Mouse (Mus musculus) layer of hippocampus, adult 9-10 months (tissue): Measurements from ENCODE around the gene Kin.

Source experiments
- DNase-seq: peaks from one replicate; pipeline ENCODE4 v3.0.0; 2022; ENCODE audit warnings: low spot score

Gene Kin

GRCm38 (mm10) chr2:10080310-10081010 is at the start of gene Kin, which contains the start of gene Atp5c1:
Gene Kin, plus strand, starts transcription at chr2:10080593.
Gene Atp5c1, minus strand, starts transcription at chr2:10080510.
- DNase-seq = peak; percentile 78

DNA sequence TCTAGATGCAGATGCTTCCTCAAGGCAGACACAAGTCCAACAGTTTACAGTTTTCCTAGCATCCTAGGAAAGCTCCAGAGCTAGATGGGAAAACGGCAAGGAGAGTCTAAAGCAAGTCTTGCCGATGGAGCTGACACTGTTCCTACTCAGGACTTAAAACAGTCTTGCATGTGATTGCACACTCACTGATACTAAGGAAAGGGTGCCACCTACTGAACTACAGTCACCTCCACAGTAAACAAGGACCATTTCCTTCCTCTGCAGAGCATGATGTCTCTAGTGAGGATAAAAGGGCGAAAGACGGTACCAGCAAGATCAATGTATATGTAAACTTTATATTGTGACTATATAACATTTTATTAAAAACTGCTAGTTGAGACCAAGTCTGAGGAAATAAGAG is 46.7 kb upstream of the Kin start:
- DNase-seq = no peak

DNA sequence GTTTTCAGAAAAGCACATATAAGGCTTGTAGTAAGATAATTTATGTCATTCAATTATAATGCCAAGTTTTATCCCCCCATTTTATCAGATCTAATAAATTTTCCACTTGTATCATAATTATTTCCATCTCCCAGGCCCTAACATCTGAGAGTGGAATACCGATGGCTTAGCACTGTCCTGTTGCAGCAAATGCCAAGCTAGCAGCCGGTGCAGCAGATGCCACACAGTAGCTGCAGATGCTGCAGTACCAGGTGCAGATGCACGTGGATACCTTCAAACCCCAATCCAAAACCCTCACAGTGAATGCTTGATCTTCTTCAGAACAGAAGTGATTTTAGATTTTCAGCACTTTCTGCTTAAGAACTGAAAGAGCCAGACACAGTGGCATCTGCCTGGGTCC is 45.4 kb upstream of the Kin start:
- no peak for DNase-seq

DNA sequence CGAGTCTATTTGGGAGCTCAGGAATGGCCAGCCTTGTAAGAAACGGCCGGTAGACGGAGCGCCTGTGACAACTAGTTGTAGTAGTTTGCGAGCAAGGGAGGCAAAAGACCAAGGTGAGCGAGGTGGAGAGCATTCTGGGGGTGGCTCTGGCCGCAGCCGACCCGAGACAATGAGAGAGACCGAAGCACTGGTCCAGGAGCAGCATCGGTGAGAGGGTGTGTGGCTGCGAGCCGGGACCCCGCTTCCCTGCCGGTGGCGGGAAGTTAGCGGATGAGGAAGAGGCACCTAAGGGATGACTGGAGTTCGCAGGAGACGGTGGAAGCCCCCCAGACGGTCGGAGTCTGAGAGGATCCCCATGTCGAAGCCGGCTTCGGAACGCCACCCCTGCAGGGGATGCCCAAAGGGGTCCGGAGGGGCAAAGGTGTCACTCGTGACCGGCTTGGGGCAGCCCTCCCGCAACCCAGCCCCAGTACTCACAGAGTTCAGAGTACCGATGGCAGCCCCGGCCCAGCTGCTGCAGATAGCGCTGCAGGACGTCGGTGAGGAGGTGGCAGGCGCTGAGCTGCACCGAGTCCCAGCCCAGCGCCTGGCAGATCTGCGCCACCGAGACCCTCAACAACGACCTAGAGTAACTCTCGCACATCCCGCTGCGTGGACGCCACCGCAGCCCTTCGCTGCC is 32.5 kb upstream of the Kin start:
- DNase-seq = no peak

DNA sequence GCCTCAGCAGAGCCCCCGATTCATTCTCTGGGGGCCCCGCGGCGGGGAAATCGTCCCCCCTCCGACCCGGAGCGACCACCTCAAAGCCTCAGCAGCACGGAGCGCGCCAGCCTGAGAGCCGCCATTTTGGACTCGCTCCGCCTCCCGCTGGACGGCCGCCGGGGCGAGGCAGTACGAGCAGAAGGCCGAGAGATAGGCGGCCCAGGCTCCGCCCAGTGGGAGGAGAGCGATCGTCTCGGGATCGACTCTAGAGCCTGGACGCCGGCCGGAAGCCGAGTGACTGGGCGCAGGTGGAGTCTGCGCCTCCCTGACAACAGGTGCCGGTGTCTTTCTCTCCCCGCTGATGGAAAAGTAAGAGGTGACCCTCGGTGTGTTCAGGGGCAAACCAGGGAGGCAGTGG is 31.9 kb upstream of the Kin start, which contains the start of gene Taf3:
TSS of gene Taf3 (minus strand) at position 136 of the 400 bp plus-strand sequence.
- peak; percentile 68 for DNase-seq

DNA sequence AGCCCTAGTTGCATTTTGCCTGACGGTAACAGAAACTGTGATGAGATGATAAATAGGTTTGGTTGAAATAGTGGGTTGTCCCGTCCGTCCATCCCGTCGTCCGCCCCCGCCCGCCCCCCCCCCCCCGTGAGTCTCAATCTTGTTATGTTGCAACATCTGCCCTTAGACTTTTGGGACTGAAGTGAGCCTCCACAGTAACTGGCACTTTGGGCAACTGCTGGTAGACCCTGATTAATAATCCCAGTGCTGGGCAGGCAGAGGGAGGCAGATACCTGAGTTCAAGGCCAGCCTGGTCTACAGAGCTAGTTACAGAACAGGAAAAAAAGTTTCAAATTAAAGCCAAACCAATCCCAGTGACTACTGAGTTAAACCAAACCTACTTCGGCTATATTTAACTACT is 30.9 kb upstream of the Kin start:
- no peak for DNase-seq

DNA sequence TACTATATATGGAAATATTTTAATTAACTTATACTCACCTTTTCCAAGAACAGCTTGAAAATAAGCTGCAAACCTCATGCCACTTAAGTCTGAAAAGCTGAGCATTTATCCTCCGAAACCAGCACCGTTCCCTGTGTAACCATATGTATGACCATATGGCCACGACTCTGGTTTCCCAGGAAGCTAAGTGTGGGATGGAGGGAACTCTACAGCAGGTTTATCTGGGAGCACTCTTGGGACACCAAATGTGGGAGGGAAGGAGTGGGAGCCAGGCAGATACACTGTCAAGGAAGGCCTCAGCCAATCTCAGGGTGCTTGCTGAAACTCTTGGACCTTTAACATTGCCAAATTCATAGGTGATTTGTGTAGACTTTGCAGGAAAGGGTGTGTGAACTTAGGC is 29.5 kb upstream of the Kin start:
- peak; percentile 27 for DNase-seq

GRCm38 (mm10) chr2:10051996-10052395 is 28.4 kb upstream of the Kin start:
- no peak for DNase-seq

DNA sequence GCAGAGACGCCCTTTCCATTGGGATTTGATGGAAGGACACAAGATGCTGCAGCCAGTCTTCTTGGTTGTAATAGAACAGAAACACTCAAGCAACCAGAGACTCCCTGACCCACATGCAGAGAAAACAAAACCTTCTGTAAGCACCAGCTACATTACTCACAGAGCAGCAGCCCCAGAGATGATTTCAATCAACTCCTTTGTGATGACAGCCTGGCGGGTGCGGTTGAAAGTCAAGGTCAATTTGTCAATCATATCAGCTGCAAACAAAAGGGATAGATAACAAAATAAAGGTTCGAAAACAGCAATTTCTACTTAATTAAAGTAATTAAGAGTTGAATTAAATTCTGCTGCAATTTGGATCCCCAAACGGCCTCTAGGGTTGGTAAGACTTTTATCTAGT is 21.6 kb upstream of the Kin start:
- no peak for DNase-seq

DNA sequence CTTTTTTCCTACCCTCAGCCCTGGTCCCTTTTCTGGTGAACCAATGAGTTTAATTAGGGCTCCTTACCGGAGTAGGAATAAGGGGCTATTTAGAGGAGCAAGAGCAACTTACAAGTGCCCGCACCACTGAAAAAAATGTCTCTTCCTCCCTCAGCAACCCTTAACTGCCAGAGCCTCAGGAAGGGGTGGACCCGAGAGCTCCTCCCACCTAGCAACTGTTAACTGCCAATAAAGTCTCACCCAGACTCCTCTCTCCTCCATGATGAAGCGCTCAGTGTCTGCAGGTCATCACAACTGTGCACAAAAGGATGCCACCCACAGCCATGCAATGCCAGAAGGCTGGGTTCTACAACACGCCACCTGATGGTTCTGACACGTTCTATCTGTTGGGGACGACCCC is 8.6 kb upstream of the Kin start:
- DNase-seq = no peak

GRCm38 (mm10) chr2:10074470-10074869 is 5.9 kb upstream of the Kin start:
- DNase-seq = no peak

DNA sequence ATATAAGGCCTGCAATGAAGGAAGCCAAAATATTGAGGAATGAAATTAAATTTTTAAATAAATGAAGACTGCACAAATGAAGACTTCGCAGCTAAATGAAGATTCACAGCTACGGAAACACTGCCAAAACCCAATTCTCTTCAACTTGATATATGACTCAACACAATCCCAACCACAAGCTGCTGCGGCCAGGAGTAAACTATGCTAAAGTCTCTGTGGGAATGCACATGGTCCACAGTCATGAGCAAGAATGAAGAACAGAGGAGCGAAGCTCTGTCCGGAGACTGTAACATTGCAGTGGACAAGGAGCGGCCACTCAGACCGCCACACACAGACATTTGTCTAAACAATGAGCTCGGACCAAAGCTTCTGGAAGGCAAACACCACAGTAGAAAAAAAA is 3.7 kb upstream of the Kin start:
- no peak for DNase-seq

DNA sequence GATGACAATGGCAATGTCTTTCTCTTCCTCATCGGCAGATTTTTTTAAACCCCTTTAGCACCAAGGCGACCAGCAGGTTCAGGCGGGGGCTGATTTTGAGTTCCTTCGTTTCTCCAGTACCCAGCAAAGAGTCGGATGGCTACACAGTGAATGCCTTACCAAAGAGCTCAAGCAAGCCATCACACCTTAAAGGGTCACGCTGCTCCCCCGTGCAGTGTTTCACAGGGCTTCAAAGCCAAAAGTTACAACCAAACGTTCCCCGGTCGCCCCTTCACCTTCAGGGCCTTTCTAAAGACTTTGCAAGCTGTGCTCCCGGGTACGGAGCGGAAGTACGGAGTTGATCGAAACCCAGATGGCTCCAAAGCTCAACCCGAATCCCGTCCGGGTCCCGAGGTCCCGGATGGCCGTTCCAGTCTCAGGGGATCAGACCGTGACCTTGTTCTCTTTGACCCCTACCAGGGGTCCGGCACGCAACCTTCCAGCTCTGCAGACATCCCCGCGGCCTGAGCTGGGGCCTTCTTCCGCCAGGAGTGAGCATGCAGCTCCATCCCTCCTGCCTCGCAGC is 566 bp upstream of the Kin start:
- no peak for DNase-seq

- DNase-seq = no peak
Measured at GRCm38 (mm10) chr2:10081453-10082080, 1.2 kb downstream of the Kin start.

- no peak for DNase-seq
Measured at GRCm38 (mm10) chr2:10082737-10083136, 2.3 kb downstream of the Kin start.

GRCm38 (mm10) chr2:10087256-10087850 is 7.0 kb downstream of the Kin start:
- DNase-seq = no peak

- no peak for DNase-seq
Measured at GRCm38 (mm10) chr2:10094327-10095100, 14.1 kb downstream of the Kin start.

DNA sequence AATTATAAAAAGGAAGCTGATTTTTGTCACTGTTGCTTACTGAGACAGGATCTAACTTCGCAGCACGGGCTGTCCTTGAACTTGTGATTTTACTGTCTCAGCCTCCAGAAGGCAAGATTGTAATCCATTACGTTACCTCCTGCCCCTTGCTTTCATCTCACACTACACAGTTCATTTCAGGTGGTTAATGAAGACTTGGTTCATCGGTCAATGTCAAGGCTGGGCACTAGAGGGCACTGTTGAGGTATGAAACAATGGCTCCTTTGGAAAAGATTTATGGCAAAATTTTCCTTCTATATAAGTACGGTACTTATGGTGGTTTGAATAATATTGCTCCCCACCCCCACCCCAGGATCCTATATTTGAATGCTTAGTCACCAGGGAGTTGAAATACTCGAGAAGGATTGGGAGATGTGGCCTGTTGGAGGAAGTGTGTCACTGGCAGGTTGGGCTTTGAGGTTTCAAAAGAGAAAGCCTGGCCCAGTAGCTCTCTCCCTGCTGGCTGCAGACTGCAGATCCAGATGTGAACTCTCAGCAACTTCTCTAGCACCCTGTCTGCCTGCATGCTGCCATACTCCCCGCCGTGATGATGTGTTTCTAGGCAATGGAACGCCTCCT is 18.3 kb downstream of the Kin start:
- no peak for DNase-seq

GRCm38 (mm10) chr2:10100471-10100870 is 20.1 kb downstream of the Kin start:
- no peak for DNase-seq

- no peak for DNase-seq
Measured at GRCm38 (mm10) chr2:10101180-10101579, 20.8 kb downstream of the Kin start.

- no peak for DNase-seq
Measured at GRCm38 (mm10) chr2:10108535-10109189, 28.3 kb downstream of the Kin start.
